Mouse (Mus musculus) Muller cell, postnatal 12 days (primary cell): Measurements from ENCODE around the gene Smyd3.
"Not testable (repeated sequence)": the region's sequence is repeated elsewhere in the genome, so short reads cannot be mapped to it uniquely, and the experiment has no call there.

Experiments
- DNase-seq: peaks from one replicate; pipeline ENCODE4 v3.0.0-alpha.2; 2015; ENCODE audit errors: inconsistent ontology term

Smyd3 gene

GRCm38 (mm10) chr1:179174241-179174640, 343.6 kb downstream of the Smyd3 start:
- DNase-seq = peak; percentile 64

- DNase-seq = no peak
Observed at GRCm38 (mm10) chr1:179170555-179170954, 347.3 kb downstream of the Smyd3 start.

GRCm38 (mm10) chr1:179169749-179170148, 348.1 kb downstream of the Smyd3 start:
- DNase-seq = no peak

- no peak for DNase-seq
Observed at GRCm38 (mm10) chr1:179169161-179169560, 348.7 kb downstream of the Smyd3 start.

GRCm38 (mm10) chr1:179164219-179164618, 353.6 kb downstream of the Smyd3 start:
- not testable (repeated sequence) for DNase-seq

GRCm38 (mm10) chr1:179162752-179163151, 355.1 kb downstream of the Smyd3 start:
- DNase-seq = not testable (repeated sequence)

GRCm38 (mm10) chr1:179161947-179162346, 355.9 kb downstream of the Smyd3 start:
- DNase-seq = no peak

- no peak for DNase-seq
Observed at GRCm38 (mm10) chr1:179160697-179161096, 357.1 kb downstream of the Smyd3 start.

GRCm38 (mm10) chr1:179152376-179152775, 365.5 kb downstream of the Smyd3 start:
- DNase-seq = no peak

GRCm38 (mm10) chr1:179151275-179151674, 366.6 kb downstream of the Smyd3 start:
- DNase-seq = no peak

GRCm38 (mm10) chr1:179149468-179150140, 368.2 kb downstream of the Smyd3 start:
- no peak for DNase-seq

GRCm38 (mm10) chr1:179146730-179147167, 371.1 kb downstream of the Smyd3 start:
- no peak for DNase-seq

- no peak for DNase-seq
Observed at GRCm38 (mm10) chr1:179143154-179143832, 374.5 kb downstream of the Smyd3 start.

- peak; percentile 65 for DNase-seq
Observed at GRCm38 (mm10) chr1:179142177-179142576, 375.7 kb downstream of the Smyd3 start.

- peak; percentile 48 for DNase-seq
Observed at GRCm38 (mm10) chr1:179141071-179141650, 376.7 kb downstream of the Smyd3 start.

- DNase-seq = no peak
Observed at GRCm38 (mm10) chr1:179137145-179137477, 380.7 kb downstream of the Smyd3 start.

GRCm38 (mm10) chr1:179136461-179137144, 381.2 kb downstream of the Smyd3 start:
- DNase-seq = peak; percentile 69

GRCm38 (mm10) chr1:179129995-179130394, 387.8 kb downstream of the Smyd3 start:
- no peak for DNase-seq

- DNase-seq = no peak
Observed at GRCm38 (mm10) chr1:179126287-179126686, 391.6 kb downstream of the Smyd3 start.

GRCm38 (mm10) chr1:179122476-179123229, 395.2 kb downstream of the Smyd3 start:
- peak; percentile 29 for DNase-seq

GRCm38 (mm10) chr1:179120217-179120966, 397.4 kb downstream of the Smyd3 start:
- no peak for DNase-seq
